Mouse (Mus musculus) embryo, embryonic 11.5 days (tissue): ENCODE measurements around the gene Platr17.

Source experiments
- DNase-seq: peaks from one replicate; pipeline ENCODE4 v3.0.0-alpha.2; 2012; ENCODE audit warnings: low read depth, low spot score

Gene Platr17

GRCm38 (mm10) chr17:33919351-33920281 lies 14.7 kb downstream of the Platr17 start:
- DNase-seq, result no peak

- peak; percentile 75 for DNase-seq
Measured at GRCm38 (mm10) chr17:33920282-33921097, 15.6 kb downstream of the Platr17 start.

GRCm38 (mm10) chr17:33921361-33921760 lies 16.4 kb downstream of the Platr17 start:
- DNase-seq, result no peak

GRCm38 (mm10) chr17:33924577-33925283 lies 19.8 kb downstream of the Platr17 start:
- no peak for DNase-seq

GRCm38 (mm10) chr17:33925406-33926116 lies 20.6 kb downstream of the Platr17 start:
- DNase-seq, result no peak

GRCm38 (mm10) chr17:33926207-33926932 lies 21.4 kb downstream of the Platr17 start:
- DNase-seq, result no peak

- no peak for DNase-seq
Measured at GRCm38 (mm10) chr17:33928251-33928947, 23.5 kb downstream of the Platr17 start.

- DNase-seq, result peak; percentile 87
Measured at GRCm38 (mm10) chr17:33929371-33930279, 24.7 kb downstream of the Platr17 start, which contains the start of gene Rgl2. Gene Rgl2, plus strand, starts transcription at chr17:33929543.

GRCm38 (mm10) chr17:33930280-33931158 lies 25.6 kb downstream of the Platr17 start:
- DNase-seq, result no peak

- no peak for DNase-seq
Measured at GRCm38 (mm10) chr17:33931159-33931866, 26.4 kb downstream of the Platr17 start.

- no peak for DNase-seq
Measured at GRCm38 (mm10) chr17:33931947-33932346, 27.0 kb downstream of the Platr17 start.

- no peak for DNase-seq
Measured at GRCm38 (mm10) chr17:33932448-33932847, 27.5 kb downstream of the Platr17 start.

GRCm38 (mm10) chr17:33932970-33933369 lies 28.0 kb downstream of the Platr17 start:
- no peak for DNase-seq

GRCm38 (mm10) chr17:33935422-33936055 lies 30.6 kb downstream of the Platr17 start:
- DNase-seq, result no peak

- no peak for DNase-seq
Measured at GRCm38 (mm10) chr17:33936993-33937392, 32.1 kb downstream of the Platr17 start.

GRCm38 (mm10) chr17:33938783-33939182 lies 33.8 kb downstream of the Platr17 start:
- DNase-seq, result no peak
